ENCODE assay signal across 23 mouse cellular contexts in genomic region chr7:3320856-3321255, GRCm38 (mm10). TPM values are rescaled to one million over a fixed set of nuclear protein-coding genes. Genes with fewer than 3 reads are reported as not detected.
A peak's percentile ranks its signal among the peaks of the same experiment; 100 is the strongest.
DNase-seq lines count a peak whose midpoint lies in the region; ATAC-seq lines count a peak whose summit lies in the region.
"Had no signal": no experiment of that assay in that cellular context is flagged by ENCODE, and none has a peak within 500 bp of the region (broad histone marks: within the 10 kb centered on the region; RNA-seq: fewer than 3 reads in every experiment).

No protein-coding gene starts in this region.

- no peak overlapping the region for H3K27ac ChIP-seq in midbrain, embryonic 11.5 days (ENCODE audit: low read depth, low read length)
- H3K27ac ChIP-seq in midbrain, embryonic 10.5 days (replicated peaks) = no peak overlapping the region
- H3K27ac ChIP-seq: embryonic facial prominence, embryonic 13.5 days; embryonic facial prominence, embryonic 15.5 days; forebrain, embryonic 10.5 days; forebrain, embryonic 12.5 days had no signal

- H3K9me3 ChIP-seq in midbrain, embryonic 11.5 days (ENCODE audit: control insufficient read depth, low read length) = no peaks in the 10 kb centered on the region
- H3K9me3 ChIP-seq in midbrain, embryonic 10.5 days (replicated peaks) = no peaks in the 10 kb centered on the region
- H3K9me3 ChIP-seq: embryonic facial prominence, embryonic 13.5 days; embryonic facial prominence, embryonic 15.5 days; forebrain, embryonic 10.5 days; forebrain, embryonic 12.5 days had no signal

- ATAC-seq in midbrain, embryonic 11.5 days (ENCODE audit: low FRiP score) = no peak
- ATAC-seq: activated CD4-positive, CD25-positive, alpha-beta regulatory T cell, adult 4 months; forebrain, embryonic 14.5 days; forebrain, embryonic 16.5 days had no signal

- DNase-seq in midbrain, embryonic 11.5 days (ENCODE audit: low spot score, missing footprints) = peak; percentile 8
- DNase-seq in midbrain, embryonic 10.5 days (ENCODE audit: low spot score) = no peak
- peak; percentile 73 for DNase-seq in 3T3-L1 (ENCODE audit: low read depth, low spot score)
- peak; percentile 61 for DNase-seq in NIH3T3 (ENCODE audit: low read depth)
- no peak for DNase-seq in lung, postnatal 36 days
- DNase-seq in spleen, adult 18-20 months = no peak
- no peak for DNase-seq in embryo, embryonic 9.5 days (ENCODE audit: extremely low spot score)
- DNase-seq: adrenal gland, adult 8-10 months; adrenal gland, postnatal 14 days; adrenal gland, postnatal 36 days; cerebellum, adult 11-12 months; cerebellum, adult 2 months; cerebellum, adult 9-10 months; cerebellum, postnatal 10 days; cerebellum, postnatal 25 days had no signal

- no peak overlapping the region for H3K4me2 ChIP-seq in midbrain, embryonic 11.5 days
- H3K4me2 ChIP-seq: embryonic facial prominence, embryonic 13.5 days; embryonic facial prominence, embryonic 15.5 days; forebrain, embryonic 12.5 days had no signal

- no peaks in the 10 kb centered on the region for H3K27me3 ChIP-seq in midbrain, embryonic 11.5 days (ENCODE audit: control insufficient read depth, insufficient read depth, low read length)
- H3K27me3 ChIP-seq in midbrain, embryonic 10.5 days (ENCODE audit: low read depth, poor library complexity, severe bottlenecking) = no peaks in the 10 kb centered on the region
- H3K27me3 ChIP-seq: embryonic facial prominence, embryonic 13.5 days; embryonic facial prominence, embryonic 15.5 days; forebrain, embryonic 12.5 days had no signal

- no peak overlapping the region for H3K9ac ChIP-seq in midbrain, embryonic 11.5 days (ENCODE audit: low read length)
- H3K9ac ChIP-seq: embryonic facial prominence, embryonic 13.5 days; embryonic facial prominence, embryonic 15.5 days; forebrain, embryonic 12.5 days had no signal

- 77% methylated on average over 3 of the region's 3 CpGs for WGBS in midbrain, embryonic 11.5 days
- 72% methylated on average over 3 of the region's 3 CpGs for WGBS in midbrain, embryonic 10.5 days

- H3K4me1 ChIP-seq in midbrain, embryonic 11.5 days (ENCODE audit: control insufficient read depth, insufficient read depth, low read length) = peaks cover 5% of the 10 kb centered on the region; the same call in 1 of the 2 replicates
- peaks cover 14% of the 10 kb centered on the region for H3K4me1 ChIP-seq in midbrain, embryonic 10.5 days
- H3K4me1 ChIP-seq: embryonic facial prominence, embryonic 13.5 days; embryonic facial prominence, embryonic 15.5 days; forebrain, embryonic 12.5 days had no signal

- no peak overlapping the region for H3K4me3 ChIP-seq in midbrain, embryonic 11.5 days (ENCODE audit: low read depth, low read length)
- no peak overlapping the region for H3K4me3 ChIP-seq in midbrain, embryonic 10.5 days
- H3K4me3 ChIP-seq: embryonic facial prominence, embryonic 13.5 days; embryonic facial prominence, embryonic 15.5 days; erythroblast, embryonic 14.5 days; forebrain, embryonic 10.5 days; forebrain, embryonic 12.5 days had no signal

- no peaks in the 10 kb centered on the region for H3K36me3 ChIP-seq in midbrain, embryonic 11.5 days (ENCODE audit: control insufficient read depth, insufficient read depth, low read length)
- H3K36me3 ChIP-seq in midbrain, embryonic 10.5 days = no peaks in the 10 kb centered on the region
- H3K36me3 ChIP-seq: embryonic facial prominence, embryonic 13.5 days; embryonic facial prominence, embryonic 15.5 days; forebrain, embryonic 10.5 days; forebrain, embryonic 12.5 days had no signal

RNA-seq across cellular contexts. Expression of gene Cacng7, which starts 11.9 kb away (rescaled TPM):
- polyA plus RNA-seq in midbrain, embryonic 11.5 days (2014; fragmentation: Nextera tagmentation; extraction: Ambion mirVana) = 4.2 and 4.4 TPM in 2 replicates
- 1.7 and 2.7 TPM in 2 replicates for polyA plus RNA-seq in midbrain, embryonic 10.5 days (2016; fragmentation: Nextera tagmentation; extraction: Ambion mirVana)
- polyA plus RNA-seq: activated CD4-positive, CD25-positive, alpha-beta regulatory T cell, adult 4 months; erythroblast, embryonic 14.5 days had no signal

RNA-seq across cellular contexts. Expression of gene Prkcg, which starts 31.9 kb away (rescaled TPM):
- 0.31 and 0.77 TPM in 2 replicates for polyA plus RNA-seq in midbrain, embryonic 11.5 days (2014; fragmentation: Nextera tagmentation; extraction: Ambion mirVana)
- 0.71 and 1.2 TPM in 2 replicates for polyA plus RNA-seq in midbrain, embryonic 10.5 days (2016; fragmentation: Nextera tagmentation; extraction: Ambion mirVana)
- polyA plus RNA-seq: activated CD4-positive, CD25-positive, alpha-beta regulatory T cell, adult 4 months; erythroblast, embryonic 14.5 days had no signal

RNA-seq across cellular contexts. Expression of gene Myadm, which starts 32.0 kb away (rescaled TPM):
- 38.1 and 41.2 TPM in 2 replicates for polyA plus RNA-seq in midbrain, embryonic 11.5 days (2014; fragmentation: Nextera tagmentation; extraction: Ambion mirVana)
- 29.6 and 35.1 TPM in 2 replicates for polyA plus RNA-seq in midbrain, embryonic 10.5 days (2016; fragmentation: Nextera tagmentation; extraction: Ambion mirVana)
- polyA plus RNA-seq: erythroblast, embryonic 14.5 days had no signal

Comparison
In these comparisons a context has a peak if more than half of its experiments do, and no peak if none do; other contexts are left out.
1. DNase-seq: peak in midbrain, embryonic 11.5 days (single experiment), 3T3-L1 (single experiment) and NIH3T3 (single experiment); none in midbrain, embryonic 10.5 days (single experiment), lung, postnatal 36 days (single experiment), spleen, adult 18-20 months (0 of 2) and embryo, embryonic 9.5 days (single experiment).